Mouse (Mus musculus) forelimb bud, embryonic 11.5 days (tissue): ENCODE results near the gene E130116L18Rik.
"Not testable (repeated sequence)": the region's sequence is repeated elsewhere in the genome, so short reads cannot be mapped to it uniquely, and the experiment has no call there.

ENCODE experiments used
- DNase-seq: peaks from one replicate; pipeline ENCODE4 v3.0.0-alpha.2; 2012; ENCODE audit warnings: low read depth, low spot score

E130116L18Rik gene

GRCm38 (mm10) chr5:25183595-25183994, 39.4 kb downstream of the E130116L18Rik start:
- no peak for DNase-seq

- DNase-seq, result peak; percentile 18
Observed at GRCm38 (mm10) chr5:25181004-25181531, 41.9 kb downstream of the E130116L18Rik start, which contains the start of gene Galntl5. TSS of gene Galntl5 (plus strand) at chr5:25181460.

GRCm38 (mm10) chr5:25179936-25180488, 42.9 kb downstream of the E130116L18Rik start:
- DNase-seq, result no peak

GRCm38 (mm10) chr5:25179284-25179683, 43.7 kb downstream of the E130116L18Rik start:
- DNase-seq, result no peak

GRCm38 (mm10) chr5:25178543-25178942, 44.4 kb downstream of the E130116L18Rik start:
- DNase-seq, result not testable (repeated sequence)

- not testable (repeated sequence) for DNase-seq
Observed at GRCm38 (mm10) chr5:25177937-25178336, 45.0 kb downstream of the E130116L18Rik start.
